29 mouse cellular contexts compared by ENCODE assay signal in genomic region chr14:117939471-117939870, GRCm38 (mm10).
A peak's percentile ranks its signal among the peaks of the same experiment; 100 is the strongest.
DNase-seq lines count a peak whose midpoint lies in the region; ATAC-seq and TF ChIP-seq lines count a peak whose summit lies in the region.
"Had no signal": no experiment of that assay in that cellular context is flagged by ENCODE, and none has a peak within 500 bp of the region (broad histone marks: within the 10 kb centered on the region; RNA-seq: fewer than 3 reads in every experiment).

No protein-coding gene starts in this region.

- H3K4me3 ChIP-seq in forebrain, embryonic 14.5 days (ENCODE audit: low read depth, low read length), result no peak overlapping the region
- no peak overlapping the region for H3K4me3 ChIP-seq in forebrain, embryonic 10.5 days
- H3K4me3 ChIP-seq in forebrain, postnatal 0 days (ENCODE audit: low read depth, low read length), result no peak overlapping the region
- H3K4me3 ChIP-seq in cerebellum, adult 2 months (replicated peaks; ENCODE audit: insufficient read depth, low read depth, low read length), result no peak overlapping the region
- H3K4me3 ChIP-seq: embryonic facial prominence, embryonic 10.5 days; embryonic facial prominence, embryonic 13.5 days; erythroblast, embryonic 14.5 days; heart, embryonic 12.5 days; heart, embryonic 15.5 days; hindbrain, embryonic 10.5 days had no signal

- no peak overlapping the region for H3K4me2 ChIP-seq in forebrain, embryonic 14.5 days (ENCODE audit: low read length)
- H3K4me2 ChIP-seq in forebrain, postnatal 0 days (ENCODE audit: low read depth), result no peak overlapping the region
- H3K4me2 ChIP-seq: embryonic facial prominence, embryonic 13.5 days; heart, embryonic 12.5 days; heart, embryonic 15.5 days; hindbrain, embryonic 14.5 days had no signal

- WGBS in forebrain, embryonic 14.5 days, result 78% methylated on average over 7 of the region's 7 CpGs
- 92% methylated on average over 7 of the region's 7 CpGs for WGBS in forebrain, embryonic 10.5 days
- 68% methylated on average over 7 of the region's 7 CpGs for WGBS in forebrain, postnatal 0 days
- 22% methylated on average over 7 of the region's 7 CpGs for WGBS in cerebellum, adult 2 months

- no peaks in the 10 kb centered on the region for H3K36me3 ChIP-seq in forebrain, embryonic 14.5 days (ENCODE audit: control insufficient read depth, insufficient read depth, low read length)
- H3K36me3 ChIP-seq in forebrain, embryonic 10.5 days (replicated peaks), result no peaks in the 10 kb centered on the region
- no peaks in the 10 kb centered on the region for H3K36me3 ChIP-seq in forebrain, postnatal 0 days (ENCODE audit: insufficient read depth)
- H3K36me3 ChIP-seq: embryonic facial prominence, embryonic 10.5 days; embryonic facial prominence, embryonic 13.5 days; heart, embryonic 12.5 days; heart, embryonic 15.5 days; hindbrain, embryonic 10.5 days had no signal

- H3K27ac ChIP-seq in forebrain, embryonic 14.5 days (ENCODE audit: low read depth, low read length), result no peak overlapping the region
- no peak overlapping the region for H3K27ac ChIP-seq in forebrain, embryonic 10.5 days
- no peak overlapping the region for H3K27ac ChIP-seq in forebrain, postnatal 0 days (ENCODE audit: low read depth, low read length)
- no peak overlapping the region for H3K27ac ChIP-seq in cerebellum, adult 2 months (ENCODE audit: insufficient read depth, low read length)
- H3K27ac ChIP-seq: embryonic facial prominence, embryonic 10.5 days; embryonic facial prominence, embryonic 13.5 days; heart, embryonic 15.5 days; hindbrain, embryonic 10.5 days; hindbrain, embryonic 14.5 days; hindbrain, postnatal 0 days had no signal

- DNase-seq in forebrain, embryonic 14.5 days (ENCODE audit: low spot score), result peak; percentile 73
- no peak for DNase-seq in forebrain, embryonic 10.5 days (ENCODE audit: extremely low spot score, low spot score)
- DNase-seq in brain, adult 2 months (ENCODE audit: low read depth, low spot score), result peak; percentile 43
- DNase-seq in brain, embryonic 14.5 days (ENCODE audit: low read depth), result peak; percentile 64
- DNase-seq in forebrain, postnatal 0 days, result peak; percentile 55
- no peak for DNase-seq in cerebellum, adult 2 months
- DNase-seq: adrenal gland, adult 2 months; adrenal gland, postnatal 14 days; cerebellum, adult 11 months; cerebellum, adult 8-10 months; cerebellum, postnatal 36 days; embryo, embryonic 11 days; gastrocnemius, postnatal 10 days; gastrocnemius, postnatal 36 days; heart, postnatal 10 days; heart, postnatal 36 days; kidney, adult 18-20 months; kidney, adult 9 months had no signal

- peak; percentile 35; the same call in 1 of the 2 replicates for ATAC-seq in forebrain, embryonic 14.5 days
- ATAC-seq in forebrain, postnatal 0 days, result 0 out of 2 replicates have a peak, but pooled peaks have one; percentile 38
- ATAC-seq: CD4-positive, CD25-positive, alpha-beta regulatory T cell, adult 4 months; hindbrain, postnatal 0 days; inflammation-experienced regulatory T-cells, adult 6 months; intestine, embryonic 16.5 days had no signal

- H3K9me3 ChIP-seq in forebrain, embryonic 14.5 days (replicated peaks; ENCODE audit: control insufficient read depth, low read length), result no peaks in the 10 kb centered on the region
- H3K9me3 ChIP-seq in forebrain, embryonic 10.5 days, result no peaks in the 10 kb centered on the region
- no peaks in the 10 kb centered on the region for H3K9me3 ChIP-seq in forebrain, postnatal 0 days (ENCODE audit: low read length)
- H3K9me3 ChIP-seq: embryonic facial prominence, embryonic 10.5 days; embryonic facial prominence, embryonic 13.5 days; heart, embryonic 12.5 days; heart, embryonic 15.5 days; hindbrain, embryonic 10.5 days had no signal

- no peak for TF ChIP-seq CTCF in brain, embryonic 14.5 days (IDR thresholded peaks at IDR 0.05; ENCODE audit: borderline replicate concordance, extremely low read depth, insufficient read depth, insufficient read length)
- no peak for TF ChIP-seq CTCF in forebrain, postnatal 0 days (IDR thresholded peaks at IDR 0.05; ENCODE audit: low read depth)
- no peak for TF ChIP-seq CTCF in cerebellum, adult 2 months (IDR thresholded peaks at IDR 0.05; ENCODE audit: borderline replicate concordance, insufficient read depth, low read depth, low read length)

- no peak overlapping the region for H3K9ac ChIP-seq in forebrain, embryonic 14.5 days (ENCODE audit: low read length)
- no peak overlapping the region for H3K9ac ChIP-seq in forebrain, postnatal 0 days
- H3K9ac ChIP-seq: embryonic facial prominence, embryonic 13.5 days; heart, embryonic 12.5 days; heart, embryonic 15.5 days; hindbrain, embryonic 14.5 days had no signal

- H3K4me1 ChIP-seq in forebrain, embryonic 14.5 days (ENCODE audit: control insufficient read depth, insufficient read depth, low read length), result no peaks in the 10 kb centered on the region
- H3K4me1 ChIP-seq in forebrain, embryonic 10.5 days, result peaks cover 21% of the 10 kb centered on the region
- no peaks in the 10 kb centered on the region; the same call in 1 of the 2 replicates for H3K4me1 ChIP-seq in forebrain, postnatal 0 days (ENCODE audit: insufficient read depth)
- H3K4me1 ChIP-seq in cerebellum, adult 2 months (ENCODE audit: control insufficient read depth, insufficient read depth, low read length), result no peaks in the 10 kb centered on the region
- H3K4me1 ChIP-seq: heart, embryonic 12.5 days; heart, embryonic 15.5 days had no signal

- no peak for TF ChIP-seq POLR2A in brain, embryonic 14.5 days (IDR thresholded peaks at IDR 0.05; ENCODE audit: borderline replicate concordance, extremely low read depth, insufficient read depth, insufficient read length, poor library complexity, severe bottlenecking)
- no peak for TF ChIP-seq POLR2A in cerebellum, adult 2 months (IDR thresholded peaks at IDR 0.05; ENCODE audit: borderline replicate concordance, insufficient read depth, low read length)

- no peaks in the 10 kb centered on the region for H3K27me3 ChIP-seq in forebrain, embryonic 14.5 days (replicated peaks; ENCODE audit: control insufficient read depth, insufficient read depth, low read length)
- no peaks in the 10 kb centered on the region for H3K27me3 ChIP-seq in forebrain, embryonic 10.5 days (ENCODE audit: poor library complexity, severe bottlenecking)
- no peaks in the 10 kb centered on the region for H3K27me3 ChIP-seq in forebrain, postnatal 0 days (ENCODE audit: insufficient read depth, low read length)
- H3K27me3 ChIP-seq in cerebellum, adult 2 months (ENCODE audit: control insufficient read depth, insufficient read depth, low read length), result no peaks in the 10 kb centered on the region; the same call in 1 of the 2 replicates
- H3K27me3 ChIP-seq: embryonic facial prominence, embryonic 13.5 days had no signal

Comparison
In these comparisons a context has a peak if more than half of its experiments do, and no peak if none do; other contexts are left out.
1. DNase-seq: peak in forebrain, embryonic 14.5 days (single experiment), brain, adult 2 months (single experiment), brain, embryonic 14.5 days (single experiment) and forebrain, postnatal 0 days (single experiment); none in forebrain, embryonic 10.5 days (single experiment) and cerebellum, adult 2 months (0 of 2).